Mouse (Mus musculus) midbrain, embryonic 14.5 days (tissue): ENCODE measurements around the gene Fsd2. TPM values are rescaled to one million over a fixed set of nuclear protein-coding genes. Genes with fewer than 3 reads are reported as not detected.

Experiments
- ATAC-seq: fragments of 200-750 bp; cut with Nextera tagmentation; 2 replicates; pipeline ENCODE4 v1.8.0; 2017; ENCODE audit warnings: moderate number of reproducible peaks, moderate library complexity; ENCODE audit not compliant: low FRiP score, low TSS enrichment
- DNase-seq: peaks from one replicate; pipeline ENCODE4 v3.0.0-alpha.2; 2015
- H3K27ac ChIP-seq: fragments of 300-500 bp; sonication (generic); replicated peaks from 2 replicates; pipeline ENCODE4 v1.5.1; 2014; ENCODE audit warnings: mild to moderate bottlenecking, low read depth, low read length, moderate library complexity
- H3K27me3 ChIP-seq: fragments of 300-500 bp; sonication (generic); 2 replicates; pipeline ENCODE4 v1.6.1; 2014; ENCODE audit warnings: low read length, control low read depth, mixed read lengths; ENCODE audit not compliant: control insufficient read depth, insufficient read depth
- H3K36me3 ChIP-seq: fragments of 300-500 bp; sonication (generic); 2 replicates; pipeline ENCODE4 v1.6.1; 2014; ENCODE audit warnings: low read length, control low read depth; ENCODE audit not compliant: control insufficient read depth, insufficient read depth
- H3K4me1 ChIP-seq: fragments of 300-500 bp; sonication (generic); 2 replicates; pipeline ENCODE4 v1.6.1; 2014; ENCODE audit warnings: mild to moderate bottlenecking, antibody characterized with exemption, low read length, control low read depth; ENCODE audit not compliant: control insufficient read depth, insufficient read depth
- H3K4me2 ChIP-seq: fragments of 300-500 bp; sonication (generic); 2 replicates; pipeline ENCODE4 v1.6.1; 2014; ENCODE audit warnings: mild to moderate bottlenecking, low read length, moderate library complexity
- H3K4me3 ChIP-seq: fragments of 300-500 bp; sonication (generic); replicated peaks from 2 replicates; pipeline ENCODE4 v1.5.1; 2014; ENCODE audit warnings: low read depth, low read length
- H3K9ac ChIP-seq: fragments of 300-500 bp; sonication (generic); replicated peaks from 2 replicates; pipeline ENCODE4 v1.6.1; 2014; ENCODE audit warnings: mild to moderate bottlenecking, low read length, moderate library complexity
- H3K9me3 ChIP-seq: fragments of 300-500 bp; sonication (generic); 2 replicates; pipeline ENCODE4 v1.6.1; 2016; ENCODE audit warnings: low read length, control low read depth, mixed read lengths; ENCODE audit not compliant: control insufficient read depth
- WGBS: fragments of 180-500 bp; shearing (Covaris S2); extraction: QIAGEN DNeasy Blood & Tissue Kit; methylation state at CpG from one replicate; pipeline ENCODE4 v1.1.7; 2014; 5-methylcytosine and 5-hydroxymethylcytosine counted together
- polyA plus RNA-seq: library from polyadenylated mRNA; unstranded; fragments of >200 nt; fragmentation: Nextera tagmentation; extraction: Ambion mirVana; gene quantifications from 2 replicates; pipeline ENCODE4 v1.2.1, GENCODE M21; 2014

The Fsd2 gene
- polyA plus RNA-seq, 1 experiment from 2014 or later = 0.20 TPM

DNA sequence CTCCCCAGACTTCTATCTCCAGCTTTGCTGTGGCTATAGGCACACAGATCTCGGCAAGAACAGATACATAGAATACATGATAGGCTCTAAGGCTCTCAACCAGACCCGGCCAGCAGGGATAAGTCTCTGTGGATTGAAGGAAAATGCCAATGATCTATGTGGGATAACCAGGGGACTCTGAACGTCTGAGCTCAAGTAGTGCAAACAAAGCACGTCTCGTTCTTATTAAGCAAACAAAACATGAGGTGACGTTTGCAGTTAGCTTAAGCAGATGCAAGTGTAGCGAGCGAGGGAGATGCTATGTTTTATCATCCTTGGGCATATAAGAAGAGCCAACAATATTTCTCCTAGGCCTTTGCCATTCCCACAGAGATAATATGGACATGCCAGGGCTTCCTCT lies 23.8 kb downstream of the Fsd2 start:
- DNase-seq = no peak
- 83% methylated on average over 8 of the region's 8 CpGs for WGBS

DNA sequence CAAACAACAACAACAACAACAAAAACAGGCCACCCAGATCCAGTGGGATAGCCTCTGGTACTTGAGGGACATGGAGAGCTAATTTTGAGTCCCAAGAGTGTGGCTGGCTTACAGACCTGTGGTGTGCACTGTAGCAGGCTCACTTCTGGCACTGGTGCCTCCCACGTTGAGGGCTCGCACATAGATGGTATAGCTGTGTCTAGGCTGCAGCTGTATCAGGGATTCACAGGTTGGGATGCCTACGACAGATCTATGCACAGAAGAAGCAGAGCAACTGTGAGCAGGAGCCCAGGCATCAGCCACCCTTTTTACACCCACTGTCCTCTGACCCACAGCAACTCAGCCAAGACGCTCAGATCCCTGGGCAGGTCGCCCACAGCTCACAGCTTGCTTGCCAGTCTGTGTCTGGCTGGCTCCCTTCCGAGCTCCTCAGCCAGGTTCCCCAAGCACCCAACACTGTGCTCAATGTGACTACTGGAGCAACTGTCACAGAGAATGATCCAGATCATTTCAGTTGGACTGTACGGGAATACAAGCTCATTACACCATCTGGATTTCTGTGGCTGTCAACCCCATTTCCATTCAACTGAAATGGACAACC lies 24.7 kb downstream of the Fsd2 start:
- no peak for DNase-seq
- WGBS = 85% methylated on average over 7 of the region's 7 CpGs

More for the DNA sequence above, 23.8 kb downstream of the Fsd2 start:
- Histone ChIP-seq H3K4me3 (no peak overlapping the region), H3K9me3 (no peaks in the 10 kb centered on the region), H3K27ac (no peak overlapping the region), H3K36me3 (no peaks in the 10 kb centered on the region), H3K27me3 (no peaks in the 10 kb centered on the region), H3K4me2 (no peak overlapping the region), H3K9ac (no peak overlapping the region), H3K4me1 (peaks cover 13% of the 10 kb centered on the region; the same call in 1 of the 2 replicates)
- no peak for ATAC-seq

DNA sequence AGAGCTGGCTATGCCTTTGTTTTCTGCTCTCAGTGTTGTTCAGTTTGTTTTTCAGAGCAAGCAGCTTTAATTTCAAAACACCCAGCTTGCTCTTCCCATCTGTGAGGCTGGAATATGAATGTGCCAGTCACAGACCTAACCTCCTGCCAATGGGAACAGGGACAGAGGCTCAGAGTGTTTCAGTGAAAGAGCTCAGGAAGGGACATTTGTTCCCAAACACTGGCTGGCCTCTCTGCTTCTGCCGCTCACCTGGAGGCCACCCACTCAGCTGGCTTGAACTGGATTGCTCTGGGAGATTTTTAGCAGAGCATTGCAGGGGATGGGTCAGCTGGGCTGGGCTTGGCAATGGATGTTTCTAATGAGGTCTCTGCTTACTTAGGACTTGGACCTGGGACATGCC lies 25.7 kb downstream of the Fsd2 start:
- WGBS = 66% methylated on average over 1 of the region's 1 CpGs
- ATAC-seq (no peak), DNase-seq (no peak)
- no peak overlapping the region for H3K4me2 ChIP-seq
- H3K9ac ChIP-seq = no peak overlapping the region
- H3K27ac ChIP-seq = no peak overlapping the region
- H3K27me3 ChIP-seq = no peaks in the 10 kb centered on the region
- H3K9me3 ChIP-seq = no peaks in the 10 kb centered on the region
- no peak overlapping the region for H3K4me3 ChIP-seq
- H3K36me3 ChIP-seq = no peaks in the 10 kb centered on the region
- H3K4me1 ChIP-seq = peaks cover 13% of the 10 kb centered on the region; the same call in 1 of the 2 replicates

More for the DNA sequence above, 24.7 kb downstream of the Fsd2 start:
- Histone ChIP-seq H3K9me3 (no peaks in the 10 kb centered on the region), H3K9ac (no peak overlapping the region), H3K4me3 (no peak overlapping the region), H3K4me2 (no peak overlapping the region), H3K27me3 (no peaks in the 10 kb centered on the region), H3K27ac (no peak overlapping the region), H3K4me1 (peaks cover 13% of the 10 kb centered on the region; the same call in 1 of the 2 replicates), H3K36me3 (no peaks in the 10 kb centered on the region)
- no peak for ATAC-seq

DNA sequence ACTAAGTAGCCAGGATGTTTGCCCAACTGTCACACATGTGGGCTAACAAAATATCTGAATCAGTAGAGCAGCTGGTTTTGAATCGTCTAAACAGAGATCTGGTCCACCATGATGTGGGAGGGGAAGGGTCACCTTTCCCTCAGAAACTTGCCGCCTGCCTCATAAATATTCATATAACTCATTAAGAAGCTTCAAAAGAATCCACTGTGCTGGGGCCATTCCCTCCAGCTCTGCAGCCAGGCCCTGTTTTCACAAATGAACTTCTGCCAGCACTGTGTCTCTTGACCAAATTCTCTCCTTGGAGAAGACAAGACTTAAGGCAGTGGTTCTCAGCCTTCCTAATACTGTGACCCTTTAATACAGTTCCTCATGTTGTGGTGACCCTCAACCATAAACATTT lies 27.2 kb downstream of the Fsd2 start:
- no peak overlapping the region for H3K9ac ChIP-seq
- peaks cover 13% of the 10 kb centered on the region; the same call in 1 of the 2 replicates for H3K4me1 ChIP-seq
- no peak overlapping the region for H3K4me2 ChIP-seq
- WGBS = 8% methylated on average over 2 of the region's 2 CpGs
- H3K27ac ChIP-seq = no peak overlapping the region
- peaks cover 9% of the 10 kb centered on the region for H3K36me3 ChIP-seq
- no peaks in the 10 kb centered on the region for H3K9me3 ChIP-seq
- no peak overlapping the region for H3K4me3 ChIP-seq
- DNase-seq (peak; percentile 27), ATAC-seq (no peak)
- H3K27me3 ChIP-seq = no peaks in the 10 kb centered on the region

DNA sequence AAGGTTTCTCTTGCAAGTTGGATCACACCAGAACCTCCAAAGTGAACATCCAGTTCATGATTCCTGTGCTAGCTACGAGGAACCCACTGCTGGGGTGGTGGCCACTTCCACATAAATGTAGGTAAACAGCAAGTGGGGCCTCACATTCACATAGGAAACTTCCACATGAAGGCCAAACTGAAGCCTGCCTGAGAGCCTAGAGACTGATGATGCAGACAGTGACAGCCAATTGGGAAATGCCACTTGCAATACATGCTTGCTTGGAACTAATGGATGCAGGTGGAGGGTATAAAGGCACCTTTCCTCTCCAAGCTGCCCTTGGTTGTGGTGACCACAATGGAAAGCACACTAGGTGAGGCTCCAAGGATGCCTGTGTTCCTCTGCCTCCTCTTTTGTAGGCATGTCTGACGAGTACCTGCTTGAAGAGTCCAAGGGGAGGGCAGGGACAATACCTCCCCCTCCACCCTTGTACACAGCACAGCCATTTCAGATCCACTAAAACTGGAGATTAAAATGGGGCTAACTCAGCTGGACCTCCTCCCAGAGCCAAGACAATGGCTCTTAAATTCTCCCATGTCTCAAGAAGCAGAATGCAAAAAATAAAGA lies 28.6 kb downstream of the Fsd2 start:
- H3K9me3 ChIP-seq = no peaks in the 10 kb centered on the region
- H3K9ac ChIP-seq = no peak overlapping the region
- WGBS = 74% methylated on average over 2 of the region's 2 CpGs
- no peaks in the 10 kb centered on the region for H3K27me3 ChIP-seq
- DNase-seq (peak; percentile 47), ATAC-seq (no peak)
- H3K4me2 ChIP-seq = no peak overlapping the region
- no peak overlapping the region for H3K27ac ChIP-seq
- peaks cover 13% of the 10 kb centered on the region; the same call in 1 of the 2 replicates for H3K4me1 ChIP-seq
- H3K4me3 ChIP-seq = no peak overlapping the region
- H3K36me3 ChIP-seq = peaks cover 19% of the 10 kb centered on the region

DNA sequence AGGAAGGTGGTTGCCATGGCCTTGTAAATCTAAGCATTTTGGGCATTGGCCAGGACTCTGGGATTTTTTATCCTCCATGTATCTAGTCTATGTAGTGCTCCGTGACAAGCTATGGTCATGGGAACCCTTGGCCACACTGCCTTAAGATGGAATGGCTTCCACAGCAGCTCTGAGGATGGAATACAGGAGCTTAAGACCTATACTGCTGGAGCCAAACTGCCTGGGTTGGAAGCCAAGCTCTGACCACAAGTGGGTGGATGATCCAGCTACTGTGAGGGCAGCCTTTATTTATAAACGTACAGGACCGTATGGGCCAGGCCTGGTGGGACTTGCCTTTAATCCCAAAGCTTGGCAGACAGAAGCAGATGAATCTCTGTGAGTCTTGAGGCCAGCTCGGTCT lies 30.3 kb downstream of the Fsd2 start:
- Histone ChIP-seq H3K9me3 (no peaks in the 10 kb centered on the region), H3K27me3 (no peaks in the 10 kb centered on the region), H3K9ac (no peak overlapping the region), H3K4me2 (no peak overlapping the region), H3K36me3 (peaks cover 34% of the 10 kb centered on the region), H3K4me3 (no peak overlapping the region), H3K4me1 (peaks cover 13% of the 10 kb centered on the region; the same call in 1 of the 2 replicates), H3K27ac (no peak overlapping the region)
- ATAC-seq (no peak), DNase-seq (no peak)
- WGBS = 95% methylated on average over 4 of the region's 4 CpGs

- H3K4me1 ChIP-seq = no peaks in the 10 kb centered on the region
- no peak overlapping the region for H3K27ac ChIP-seq
- no peak for DNase-seq
- peaks cover 71% of the 10 kb centered on the region for H3K36me3 ChIP-seq
- no peak overlapping the region for H3K9ac ChIP-seq
- WGBS = 90% methylated on average over 1 of the region's 1 CpGs
- no peak for ATAC-seq
- H3K4me3 ChIP-seq = no peak overlapping the region
- no peak overlapping the region for H3K4me2 ChIP-seq
- H3K27me3 ChIP-seq = no peaks in the 10 kb centered on the region
- H3K9me3 ChIP-seq = no peaks in the 10 kb centered on the region
These were observed 35.3 kb downstream of the Fsd2 start for GRCm38 (mm10) chr7:81531462-81531861.

GRCm38 (mm10) chr7:81528918-81529317 lies 37.8 kb downstream of the Fsd2 start:
- WGBS = 95% methylated on average over 8 of the region's 8 CpGs
- Histone ChIP-seq H3K36me3 (peaks cover 59% of the 10 kb centered on the region), H3K9ac (no peak overlapping the region), H3K9me3 (no peaks in the 10 kb centered on the region), H3K4me1 (peaks cover 12% of the 10 kb centered on the region), H3K4me2 (no peak overlapping the region), H3K27me3 (no peaks in the 10 kb centered on the region), H3K27ac (no peak overlapping the region), H3K4me3 (no peak overlapping the region)
- ATAC-seq (no peak), DNase-seq (no peak)

GRCm38 (mm10) chr7:81523663-81524017 lies 43.1 kb downstream of the Fsd2 start:
- no peak; the same call in 1 of the 2 replicates for ATAC-seq
- 10% methylated on average over 13 of the region's 13 CpGs for WGBS
- peak overlapping the region; percentile 66 for H3K4me2 ChIP-seq

More at GRCm38 (mm10) chr7:81523663-81524017, 43.1 kb downstream of the Fsd2 start:
- H3K9me3 ChIP-seq = no peaks in the 10 kb centered on the region
- H3K9ac ChIP-seq = peak overlapping the region; percentile 79
- no peaks in the 10 kb centered on the region for H3K27me3 ChIP-seq
- H3K4me3 ChIP-seq = peak overlapping the region; percentile 69
- peak overlapping the region; percentile 98 for H3K27ac ChIP-seq
- H3K4me1 ChIP-seq = peaks cover 19% of the 10 kb centered on the region
- DNase-seq = no peak
- peaks cover 10% of the 10 kb centered on the region for H3K36me3 ChIP-seq
